Mouse (Mus musculus) liver, embryonic 13.5 days (tissue): ENCODE results near the gene Samd4b. TPM values are rescaled to one million over a fixed set of nuclear protein-coding genes. Genes with fewer than 3 reads are reported as not detected.

ENCODE experiments used
- ATAC-seq: fragments of 200-750 bp; cut with Nextera tagmentation; 2 replicates; pipeline ENCODE4 v1.8.0; 2017; ENCODE audit warnings: low read depth, mild to moderate bottlenecking, moderate number of reproducible peaks, moderate library complexity
- DNase-seq: peaks from one replicate; pipeline ENCODE4 v3.0.0; 2022
- H3K27ac ChIP-seq: fragments of 300-500 bp; sonication (generic); 2 replicates; pipeline ENCODE4 v1.5.1; 2015; ENCODE audit warnings: moderate library complexity, mild to moderate bottlenecking, inconsistent platforms
- H3K27me3 ChIP-seq: fragments of 300-500 bp; sonication (generic); 2 replicates; pipeline ENCODE4 v1.6.1; 2015; ENCODE audit warnings: mild to moderate bottlenecking, inconsistent platforms
- H3K36me3 ChIP-seq: fragments of 300-500 bp; sonication (generic); 2 replicates; pipeline ENCODE4 v1.6.1; 2015; ENCODE audit warnings: mild to moderate bottlenecking, inconsistent platforms
- H3K4me1 ChIP-seq: fragments of 300-500 bp; sonication (generic); replicated peaks from 2 replicates; pipeline ENCODE4 v1.6.1; 2015; ENCODE audit warnings: inconsistent platforms
- H3K4me2 ChIP-seq: fragments of 300-500 bp; sonication (generic); 2 replicates; pipeline ENCODE4 v1.6.1; 2015; ENCODE audit warnings: inconsistent platforms, mild to moderate bottlenecking, moderate library complexity
- H3K4me3 ChIP-seq: fragments of 300-500 bp; sonication (generic); replicated peaks from 2 replicates; pipeline ENCODE4 v1.5.1; 2015; ENCODE audit warnings: mild to moderate bottlenecking, inconsistent platforms
- H3K9ac ChIP-seq: fragments of 300-500 bp; sonication (generic); 2 replicates; pipeline ENCODE4 v1.6.1; 2015; ENCODE audit warnings: mild to moderate bottlenecking, inconsistent platforms
- H3K9me3 ChIP-seq: fragments of 300-500 bp; sonication (generic); replicated peaks from 2 replicates; pipeline ENCODE4 v1.6.1; 2016; ENCODE audit warnings: inconsistent platforms
- WGBS: fragments of 180-500 bp; shearing (Covaris S2); methylation state at CpG from one replicate; pipeline ENCODE4 v1.1.7; 2015; ENCODE audit not compliant: insufficient replicate concordance; 5-methylcytosine and 5-hydroxymethylcytosine counted together
- polyA plus RNA-seq: library from polyadenylated mRNA; unstranded; fragments of >200 nt; fragmentation: Nextera tagmentation; extraction: Ambion mirVana; gene quantifications from 2 replicates; pipeline ENCODE4 v1.2.1, GENCODE M21; 2015

The Samd4b gene
- polyA plus RNA-seq, 1 experiment from 2014 or later: 4.1 TPM

DNA sequence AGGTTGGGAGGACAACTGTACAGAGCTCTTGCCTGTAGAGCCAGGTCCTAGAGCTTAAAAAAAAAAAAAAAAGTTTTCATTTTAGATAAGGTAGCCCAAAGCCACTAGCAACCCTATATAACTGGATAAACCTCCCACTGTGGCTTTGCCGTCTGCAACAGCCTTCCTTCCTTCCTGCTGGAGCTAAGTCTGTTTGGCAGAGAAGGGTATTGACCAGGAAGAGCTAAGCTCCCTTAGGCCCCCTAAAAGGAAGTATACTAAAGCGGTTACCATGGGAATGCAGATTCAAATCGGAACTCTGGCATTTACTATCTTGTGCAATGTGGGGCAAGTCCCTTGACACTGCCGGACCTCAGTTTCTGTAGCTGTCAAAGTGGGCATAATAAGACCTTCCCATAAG is 155.3 kb downstream of the Samd4b start:
- Histone ChIP-seq H3K9ac (no peak overlapping the region), H3K4me1 (peaks cover 35% of the 10 kb centered on the region), H3K4me2 (no peak overlapping the region), H3K27me3 (no peaks in the 10 kb centered on the region), H3K27ac (no peak overlapping the region), H3K9me3 (no peaks in the 10 kb centered on the region), H3K36me3 (no peaks in the 10 kb centered on the region), H3K4me3 (no peak overlapping the region)
- DNase-seq (no peak), ATAC-seq (peak; percentile 36; the same call in 1 of the 2 replicates)
- WGBS: 5% methylated on average over 4 of the region's 4 CpGs

DNA sequence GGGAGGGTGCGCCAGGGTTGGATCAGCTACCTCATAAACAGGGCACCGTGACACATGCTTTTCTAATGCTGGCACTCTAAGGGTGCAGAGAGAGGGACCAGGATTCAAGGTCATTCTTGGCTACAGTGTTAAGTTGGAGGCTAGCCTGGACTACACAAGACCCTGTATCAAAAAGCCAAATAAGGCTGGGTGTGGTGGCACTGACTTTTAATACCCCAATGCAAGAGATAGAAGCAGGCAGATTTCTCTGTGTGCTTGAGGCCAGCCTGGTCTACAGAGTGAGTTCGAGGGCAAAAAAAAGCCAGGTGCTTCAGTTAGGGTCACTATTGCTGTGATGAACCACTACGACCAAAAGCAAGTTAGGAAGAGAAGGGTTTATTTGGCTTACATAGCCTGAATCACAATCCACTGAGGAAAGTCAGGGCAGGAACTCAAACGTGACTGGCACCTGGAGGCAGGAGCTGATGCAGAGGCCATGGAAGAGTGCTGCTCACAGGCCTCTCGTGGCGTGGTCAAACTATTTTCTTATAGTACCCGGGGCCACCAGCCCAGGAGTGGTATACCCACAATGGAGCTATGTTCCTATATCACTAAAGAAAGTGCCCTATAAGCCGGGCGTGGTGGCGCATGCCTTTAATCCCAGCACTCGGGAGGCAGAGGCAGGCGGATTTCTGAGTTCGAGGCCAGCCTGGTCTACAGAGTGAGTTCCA is 156.0 kb downstream of the Samd4b start:
- DNase-seq (no peak), ATAC-seq (no peak)
- no peaks in the 10 kb centered on the region for H3K27me3 ChIP-seq
- H3K9me3 ChIP-seq: no peaks in the 10 kb centered on the region
- peak overlapping the region; percentile 61 for H3K27ac ChIP-seq
- 0 out of 2 replicates have a peak overlapping the region, but pooled peaks have one; percentile 17 for H3K9ac ChIP-seq
- no peaks in the 10 kb centered on the region for H3K36me3 ChIP-seq
- H3K4me3 ChIP-seq: peak overlapping the region; percentile 12; the same call in 1 of the 2 replicates
- H3K4me2 ChIP-seq: peak overlapping the region; percentile 29
- 51% methylated on average over 14 of the region's 14 CpGs for WGBS
- H3K4me1 ChIP-seq: peaks cover 36% of the 10 kb centered on the region

DNA sequence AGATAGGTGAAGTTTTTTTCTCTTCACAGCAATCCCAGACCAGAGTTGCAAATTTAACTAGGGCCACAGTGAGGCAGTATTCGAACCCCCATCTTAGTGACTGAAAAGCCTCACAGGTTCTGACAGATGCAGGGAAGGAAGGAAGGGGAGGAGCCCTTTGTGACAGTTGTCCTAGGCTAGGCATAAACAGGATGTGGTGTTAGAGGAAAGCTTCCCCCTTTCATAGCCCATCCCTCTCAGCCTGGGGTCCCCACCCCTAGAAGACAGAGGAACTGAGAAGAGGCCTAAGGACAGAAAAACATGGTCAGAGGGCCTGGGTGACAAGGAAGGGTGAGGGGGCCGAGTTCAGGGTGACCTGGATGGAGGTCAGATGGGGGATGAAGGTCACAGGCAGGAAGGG is 157.2 kb downstream of the Samd4b start:
- Histone ChIP-seq H3K27me3 (no peaks in the 10 kb centered on the region), H3K27ac (peak overlapping the region; percentile 64), H3K4me3 (peak overlapping the region; percentile 26; the same call in 1 of the 2 replicates), H3K36me3 (no peaks in the 10 kb centered on the region), H3K4me1 (peaks cover 36% of the 10 kb centered on the region), H3K9me3 (no peaks in the 10 kb centered on the region), H3K9ac (peak overlapping the region; percentile 54), H3K4me2 (peak overlapping the region; percentile 37)
- WGBS: 19% methylated on average over 2 of the region's 2 CpGs
- DNase-seq (no peak), ATAC-seq (no peak)

DNA sequence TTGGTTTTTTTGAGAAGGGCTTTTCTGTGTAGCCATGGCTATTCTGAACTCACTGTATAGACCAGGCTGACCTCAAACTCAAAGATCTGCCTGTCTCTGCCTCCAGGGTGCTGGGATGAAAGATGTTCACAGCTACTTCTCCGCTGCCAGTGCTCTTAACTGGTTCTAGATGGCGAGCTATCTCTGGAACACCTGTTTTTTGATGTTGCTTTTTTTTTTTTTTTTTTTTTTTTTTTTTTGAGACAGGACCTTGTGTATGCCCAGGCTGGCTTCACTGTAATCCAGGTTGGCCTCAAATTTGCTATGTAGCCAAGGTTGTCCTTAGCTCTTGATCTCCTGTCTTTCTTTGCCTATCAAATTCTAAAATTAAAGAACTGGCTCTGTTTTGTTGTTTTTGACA is 159.2 kb downstream of the Samd4b start:
- no peak for DNase-seq
- H3K27me3 ChIP-seq: no peaks in the 10 kb centered on the region
- no peak overlapping the region for H3K4me3 ChIP-seq
- WGBS: 42% methylated on average over 2 of the region's 2 CpGs
- H3K4me2 ChIP-seq: no peak overlapping the region
- no peaks in the 10 kb centered on the region for H3K36me3 ChIP-seq
- no peak overlapping the region for H3K9ac ChIP-seq
- H3K9me3 ChIP-seq: no peaks in the 10 kb centered on the region
- H3K4me1 ChIP-seq: peaks cover 54% of the 10 kb centered on the region
- H3K27ac ChIP-seq: no peak overlapping the region
- no peak for ATAC-seq

DNA sequence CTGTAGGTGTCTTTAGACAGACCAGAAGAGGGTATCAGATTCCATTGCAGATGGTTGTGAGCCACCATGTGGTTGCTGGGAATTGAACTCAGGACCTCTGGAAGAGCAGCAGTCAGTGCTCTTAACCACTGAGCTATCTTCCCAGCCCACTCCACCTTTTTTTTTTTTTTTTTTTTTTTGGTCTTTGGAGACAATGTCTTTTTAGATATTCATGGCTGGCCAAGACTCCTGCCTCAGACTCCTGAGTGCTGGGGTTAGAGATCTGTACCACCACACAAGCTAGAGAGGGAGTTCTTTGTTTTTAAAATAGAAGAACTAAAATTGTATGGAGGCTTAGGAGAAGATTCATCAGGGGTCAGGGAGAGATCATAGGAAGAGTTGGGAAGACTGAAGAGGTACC is 160.0 kb downstream of the Samd4b start:
- Histone ChIP-seq H3K27me3 (no peaks in the 10 kb centered on the region), H3K36me3 (0 out of 2 replicates have a peak, but pooled peaks cover 3% of the 10 kb centered on the region), H3K4me3 (no peak overlapping the region), H3K9ac (no peak overlapping the region), H3K4me2 (no peak overlapping the region), H3K4me1 (peaks cover 60% of the 10 kb centered on the region), H3K9me3 (no peaks in the 10 kb centered on the region), H3K27ac (no peak overlapping the region)
- DNase-seq (no peak), ATAC-seq (no peak)

DNA sequence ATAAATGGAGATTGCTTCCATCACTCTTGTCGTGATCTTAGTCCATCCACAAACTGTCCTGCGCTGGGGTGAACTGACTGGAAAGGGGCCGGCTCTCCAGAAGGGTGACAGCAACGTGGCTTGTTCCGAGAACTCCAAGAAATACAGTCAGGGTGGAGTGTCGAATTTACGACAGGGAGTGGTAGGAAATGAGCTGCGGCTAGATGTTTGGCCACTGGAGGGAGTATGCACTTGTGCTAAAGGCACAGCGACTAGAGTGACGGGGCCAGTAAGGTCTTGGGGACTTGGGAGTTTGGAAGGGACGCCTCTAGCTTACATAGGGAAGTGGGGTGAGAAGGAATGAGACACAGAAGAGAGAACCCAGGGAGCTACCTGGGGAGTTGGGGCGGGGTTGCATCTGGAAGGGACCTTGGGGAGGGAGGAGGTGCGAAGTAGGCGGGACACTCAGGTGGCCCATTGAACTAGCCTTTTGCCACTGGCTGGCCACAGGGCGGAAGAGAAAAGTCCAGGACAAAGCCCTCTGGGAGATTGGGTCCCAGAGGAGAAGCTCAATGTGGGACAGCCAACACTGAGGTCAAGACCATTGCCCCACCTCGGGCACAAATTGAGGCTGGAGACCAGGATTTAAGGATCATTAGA is 160.9 kb downstream of the Samd4b start, which contains the start of gene Gmfg:
Gene Gmfg, plus strand, starts transcription at position 516 of the 639 bp plus-strand sequence.
- Histone ChIP-seq H3K4me2 (peak within 1 kb of the TSS; percentile 87), H3K9me3 (no peaks in the 10 kb centered on the region), H3K36me3 (0 out of 2 replicates have a peak, but pooled peaks cover 3% of the 10 kb centered on the region), H3K4me3 (peak within 1 kb of the TSS; percentile 81), H3K9ac (peak within 1 kb of the TSS; percentile 77), H3K27me3 (no peaks in the 10 kb centered on the region), H3K27ac (peak within 1 kb of the TSS; percentile 87), H3K4me1 (peaks cover 62% of the 10 kb centered on the region)
- WGBS: 3% methylated on average over 16 of the region's 16 CpGs
- ATAC-seq (peak; percentile 21), DNase-seq (peak; percentile 85)

DNA sequence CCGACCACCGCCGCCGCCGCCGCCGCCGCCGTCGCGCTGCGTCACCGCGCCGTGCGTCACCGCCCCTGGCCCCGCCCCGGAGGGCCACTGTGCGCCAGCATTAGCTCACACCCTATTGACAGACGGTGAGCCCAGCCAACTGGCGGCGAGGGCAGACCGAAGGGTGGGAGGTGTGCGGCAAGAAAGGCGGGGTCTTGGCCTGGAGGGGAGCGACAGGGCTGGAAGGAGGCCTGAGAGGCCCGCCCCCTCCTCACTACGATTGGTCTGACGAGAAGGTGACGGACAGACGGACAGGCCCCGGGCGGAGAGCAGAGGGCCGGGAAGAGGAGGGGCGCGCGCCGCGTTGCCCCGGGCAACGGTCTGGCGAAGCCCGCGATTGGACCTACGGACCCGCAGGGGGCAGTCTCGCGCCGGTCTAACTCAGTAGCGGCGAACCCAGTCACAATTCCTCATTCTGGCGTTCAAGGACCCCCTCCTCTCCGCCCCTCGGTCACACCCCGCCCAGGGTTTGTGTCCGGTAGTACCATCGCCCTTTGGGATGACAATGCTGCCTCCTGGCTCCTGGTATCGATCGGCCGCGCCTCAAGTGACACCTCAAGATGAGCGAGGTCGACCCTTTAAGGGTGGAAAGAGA is 161.6 kb downstream of the Samd4b start:
- peak overlapping the region; percentile 81 for H3K4me3 ChIP-seq
- ATAC-seq (peak; percentile 97), DNase-seq (peak; percentile 100)
- H3K4me1 ChIP-seq: peaks cover 67% of the 10 kb centered on the region
- WGBS: 1% methylated on average over 62 of the region's 64 CpGs
- H3K9me3 ChIP-seq: no peaks in the 10 kb centered on the region
- H3K27ac ChIP-seq: peak overlapping the region; percentile 87
- H3K36me3 ChIP-seq: peaks cover 9% of the 10 kb centered on the region; the same call in 1 of the 2 replicates
- H3K4me2 ChIP-seq: peak overlapping the region; percentile 87
- peak overlapping the region; percentile 95 for H3K9ac ChIP-seq
- H3K27me3 ChIP-seq: no peaks in the 10 kb centered on the region

DNA sequence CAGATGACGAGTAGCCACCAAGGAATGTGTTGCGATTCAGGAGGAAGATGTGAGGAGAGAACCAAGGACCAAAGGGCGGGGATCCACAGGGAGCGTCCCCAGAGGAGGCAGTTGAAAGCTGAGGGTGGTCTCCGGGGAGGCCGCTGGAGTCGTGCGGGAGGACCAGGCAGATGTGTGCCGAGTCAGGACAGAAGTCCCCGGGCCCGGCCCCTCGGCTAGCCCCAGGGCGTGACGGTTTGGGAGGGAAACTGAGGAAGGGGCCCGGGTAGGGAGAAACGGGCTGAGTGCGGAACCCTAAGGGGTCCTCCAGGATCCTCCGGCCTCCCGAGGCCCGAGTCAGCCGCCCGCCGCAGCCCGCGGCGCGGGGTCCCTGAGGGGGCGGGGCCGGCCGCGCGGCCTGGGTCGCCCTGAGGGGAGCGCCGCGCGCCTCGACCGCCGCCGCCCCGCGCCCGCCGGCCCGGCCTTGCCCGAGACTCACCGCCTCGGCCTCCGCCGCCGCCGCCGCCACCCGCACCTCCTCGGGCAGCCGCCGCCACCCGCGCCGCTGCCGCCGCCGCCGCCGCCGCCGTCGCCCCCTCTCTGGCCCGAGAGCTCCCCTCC is 162.2 kb downstream of the Samd4b start:
- peak overlapping the region; percentile 81 for H3K4me3 ChIP-seq
- ATAC-seq (peak; percentile 6), DNase-seq (peak; percentile 16)
- H3K9ac ChIP-seq: peak overlapping the region; percentile 95
- peaks cover 74% of the 10 kb centered on the region for H3K4me1 ChIP-seq
- H3K36me3 ChIP-seq: peaks cover 15% of the 10 kb centered on the region; the same call in 1 of the 2 replicates
- H3K27me3 ChIP-seq: no peaks in the 10 kb centered on the region
- H3K27ac ChIP-seq: peak overlapping the region; percentile 45
- no peaks in the 10 kb centered on the region for H3K9me3 ChIP-seq
- peak overlapping the region; percentile 86 for H3K4me2 ChIP-seq
- WGBS: under 1% methylated on average over 22 of the region's 70 CpGs

DNA sequence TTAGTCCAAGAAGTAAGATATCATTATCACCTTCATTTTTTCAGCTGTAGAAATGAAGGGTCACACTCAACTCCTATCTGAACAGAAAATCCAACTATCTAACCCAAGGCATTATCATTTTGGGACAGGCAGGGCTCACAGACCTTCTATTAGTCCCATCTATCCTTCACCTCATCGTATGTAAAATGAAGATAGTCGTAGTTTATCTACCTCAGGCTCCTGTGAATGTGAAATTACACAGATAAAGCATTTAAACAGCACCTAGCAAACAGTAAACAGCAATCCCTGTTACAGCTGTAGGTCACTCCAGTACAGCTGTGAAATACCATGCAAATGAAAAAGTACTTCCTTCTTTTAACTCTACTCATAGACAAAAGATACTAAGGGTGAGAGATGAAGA is 165.7 kb downstream of the Samd4b start:
- peaks cover 69% of the 10 kb centered on the region for H3K4me1 ChIP-seq
- no peaks in the 10 kb centered on the region for H3K9me3 ChIP-seq
- peaks cover 17% of the 10 kb centered on the region; the same call in 1 of the 2 replicates for H3K36me3 ChIP-seq
- H3K4me2 ChIP-seq: peak overlapping the region; percentile 86
- 26% methylated on average over 2 of the region's 2 CpGs for WGBS
- H3K4me3 ChIP-seq: peak overlapping the region; percentile 81
- H3K27me3 ChIP-seq: no peaks in the 10 kb centered on the region
- ATAC-seq (peak; percentile 13), DNase-seq (peak; percentile 31)
- H3K27ac ChIP-seq: peak overlapping the region; percentile 87
- peak overlapping the region; percentile 95 for H3K9ac ChIP-seq

DNA sequence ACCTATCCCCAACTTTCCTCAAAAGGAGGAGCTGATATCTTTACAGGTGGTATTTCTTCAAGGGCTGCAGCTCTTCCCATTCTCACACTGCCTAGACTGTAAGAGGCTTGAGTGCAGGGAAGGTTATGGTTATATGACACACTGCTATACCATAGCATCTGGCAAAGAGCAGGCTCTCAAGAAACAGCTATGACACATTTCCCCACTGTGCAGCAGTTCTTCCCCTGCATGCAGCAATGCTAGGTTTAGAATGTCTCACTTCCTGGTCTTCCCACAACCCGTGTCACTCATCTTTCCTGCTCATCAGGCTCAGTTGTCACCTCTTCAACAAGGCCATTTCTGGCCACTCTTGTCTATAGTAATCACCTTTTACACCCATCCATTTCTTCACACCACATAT is 167.4 kb downstream of the Samd4b start:
- no peak for DNase-seq
- Histone ChIP-seq H3K27ac (peak overlapping the region; percentile 87), H3K4me1 (peaks cover 65% of the 10 kb centered on the region), H3K36me3 (peaks cover 17% of the 10 kb centered on the region; the same call in 1 of the 2 replicates), H3K9me3 (no peaks in the 10 kb centered on the region), H3K4me2 (peak overlapping the region; percentile 6; the same call in 1 of the 2 replicates), H3K27me3 (no peaks in the 10 kb centered on the region), H3K4me3 (no peak overlapping the region), H3K9ac (peak overlapping the region; percentile 43)
- no peak for ATAC-seq
- WGBS: 24% methylated on average over 1 of the region's 1 CpGs

DNA sequence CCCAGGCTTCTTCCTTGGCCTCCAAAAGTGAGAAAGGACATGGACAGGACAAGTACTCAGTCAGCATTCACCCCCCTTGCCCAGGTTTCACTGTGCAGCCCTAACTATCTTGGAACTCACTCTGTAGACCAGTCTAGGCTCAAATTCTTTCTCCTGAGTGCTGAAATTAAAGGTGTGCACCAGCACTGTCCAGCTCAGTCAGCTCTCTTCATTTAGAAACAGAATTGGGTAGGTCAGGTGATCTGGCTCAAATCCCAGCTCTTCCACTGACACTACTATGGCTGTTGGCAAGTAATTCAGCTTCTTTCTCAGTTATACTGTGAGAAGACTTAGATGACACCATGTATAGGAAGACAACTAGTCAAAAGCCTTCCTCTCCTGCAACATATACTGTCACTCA is 170.2 kb downstream of the Samd4b start:
- Histone ChIP-seq H3K4me1 (peaks cover 37% of the 10 kb centered on the region), H3K27ac (no peak overlapping the region), H3K36me3 (peaks cover 26% of the 10 kb centered on the region), H3K9ac (no peak overlapping the region), H3K4me3 (no peak overlapping the region), H3K9me3 (no peaks in the 10 kb centered on the region), H3K27me3 (no peaks in the 10 kb centered on the region), H3K4me2 (no peak overlapping the region)
- DNase-seq (no peak), ATAC-seq (no peak)
